Mouse (Mus musculus) liver, postnatal 0 days (tissue): ENCODE results near the gene Nucb2. TPM values are rescaled to one million over a fixed set of nuclear protein-coding genes. Genes with fewer than 3 reads are reported as not detected.

Experiments
- ATAC-seq: fragments of 200-750 bp; cut with Nextera tagmentation; 2 replicates; pipeline ENCODE4 v1.8.0; 2017; ENCODE audit warnings: mild to moderate bottlenecking, moderate library complexity
- DNase-seq: peaks from one replicate; pipeline ENCODE4 v3.0.0-alpha.2; 2016
- H3K27ac ChIP-seq: fragments of 300-500 bp; sonication (generic); 2 replicates; pipeline ENCODE4 v1.5.1; 2014; ENCODE audit warnings: antibody characterized with exemption, moderate library complexity, mild to moderate bottlenecking, low read depth
- H3K27me3 ChIP-seq: fragments of 300-500 bp; sonication (generic); 2 replicates; pipeline ENCODE4 v1.6.1; 2014; ENCODE audit warnings: low read length, control low read depth, mixed read lengths; ENCODE audit not compliant: insufficient read depth
- H3K36me3 ChIP-seq: fragments of 300-500 bp; sonication (generic); replicated peaks from 2 replicates; pipeline ENCODE4 v1.6.1; 2014; ENCODE audit warnings: mild to moderate bottlenecking, control low read depth, low read length, moderate library complexity, mixed read lengths; ENCODE audit not compliant: insufficient read depth
- H3K4me1 ChIP-seq: fragments of 300-500 bp; sonication (generic); 2 replicates; pipeline ENCODE4 v1.6.1; 2014; ENCODE audit warnings: antibody characterized with exemption, mild to moderate bottlenecking, control low read depth; ENCODE audit not compliant: insufficient read depth
- H3K4me2 ChIP-seq: fragments of 300-500 bp; sonication (generic); 2 replicates; pipeline ENCODE4 v1.6.1; 2014; ENCODE audit warnings: low read depth, mild to moderate bottlenecking, low read length, moderate library complexity, mixed read lengths
- H3K4me3 ChIP-seq: fragments of 300-500 bp; sonication (generic); 2 replicates; pipeline ENCODE4 v1.5.1; 2014; ENCODE audit warnings: low read depth, low read length
- H3K9ac ChIP-seq: fragments of 300-500 bp; sonication (generic); replicated peaks from 2 replicates; pipeline ENCODE4 v1.6.1; 2014; ENCODE audit warnings: mild to moderate bottlenecking, moderate library complexity
- H3K9me3 ChIP-seq: fragments of 300-500 bp; sonication (generic); 2 replicates; pipeline ENCODE4 v1.6.1; 2016; ENCODE audit warnings: mild to moderate bottlenecking, control low read depth, low read length, mixed read lengths
- CTCF ChIP-seq: sonication (generic); IDR thresholded peaks from 2 replicates; pipeline ENCODE4 v1.5.1; 2016; ENCODE audit warnings: antibody characterized with exemption, low read depth
- EP300 ChIP-seq: IDR thresholded peaks from 2 replicates; pipeline ENCODE4 v1.6.1; 2016; ENCODE audit warnings: antibody characterized with exemption, low read depth, mild to moderate bottlenecking
- WGBS: fragments of 180-500 bp; shearing (Covaris S2); extraction: QIAGEN DNeasy Blood & Tissue Kit; methylation state at CpG from one replicate; pipeline ENCODE4 v1.1.7; 2014; ENCODE audit not compliant: insufficient replicate concordance; 5-methylcytosine and 5-hydroxymethylcytosine counted together
- polyA plus RNA-seq: library from polyadenylated mRNA; unstranded; fragments of >200 nt; fragmentation: Nextera tagmentation; extraction: Ambion mirVana; gene quantifications from 2 replicates; pipeline ENCODE4 v1.2.1, GENCODE M21; 2015

Nucb2 gene
- 4.9 and 6.2 TPM in 2 replicates for polyA plus RNA-seq

- H3K27ac ChIP-seq = peak within 1 kb of the TSS; percentile 19; the same call in 1 of the 2 replicates
Observed at GRCm38 (mm10) chr7:116503879-116504817, at the start of gene Nucb2. Gene Nucb2 (plus strand): TSS chr7:116504369.

GRCm38 (mm10) chr7:116456964-116457363 is 47.2 kb upstream of the Nucb2 start:
- peaks cover 12% of the 10 kb centered on the region; the same call in 1 of the 2 replicates for H3K4me1 ChIP-seq
- 41% methylated on average over 4 of the region's 4 CpGs for WGBS
- no peak overlapping the region for H3K4me2 ChIP-seq
- ATAC-seq (0 out of 2 replicates have a peak, but pooled peaks have one; percentile 28), DNase-seq (no peak)
- H3K9ac ChIP-seq = no peak overlapping the region
- H3K4me3 ChIP-seq = no peak overlapping the region
- H3K27me3 ChIP-seq = no peaks in the 10 kb centered on the region
- no peaks in the 10 kb centered on the region for H3K36me3 ChIP-seq
- H3K27ac ChIP-seq = no peak overlapping the region
- TF ChIP-seq CTCF = no peak
- TF ChIP-seq EP300 = no peak
- no peaks in the 10 kb centered on the region for H3K9me3 ChIP-seq

More at GRCm38 (mm10) chr7:116503879-116504817, at the start of gene Nucb2:
- peak within 1 kb of the TSS; percentile 59 for H3K4me3 ChIP-seq
- WGBS = under 1% methylated on average over 47 of the region's 51 CpGs
- H3K4me2 ChIP-seq = peak within 1 kb of the TSS; percentile 85
- H3K36me3 ChIP-seq = no peaks in the 10 kb centered on the region
- H3K9me3 ChIP-seq = no peaks in the 10 kb centered on the region
- H3K9ac ChIP-seq = peak within 1 kb of the TSS; percentile 64
- 0 out of 2 replicates have a peak, but pooled peaks have one; percentile 22 for TF ChIP-seq CTCF
- TF ChIP-seq EP300 = peak; percentile 37; the same call in 1 of the 2 replicates
- H3K4me1 ChIP-seq = peaks cover 13% of the 10 kb centered on the region
- ATAC-seq (peak; percentile 100), DNase-seq (peak; percentile 95)
- H3K27me3 ChIP-seq = no peaks in the 10 kb centered on the region

- ATAC-seq (no peak), DNase-seq (no peak)
- no peak overlapping the region for H3K9ac ChIP-seq
- no peak overlapping the region for H3K4me3 ChIP-seq
- 77% methylated on average over 6 of the region's 6 CpGs for WGBS
- no peaks in the 10 kb centered on the region for H3K9me3 ChIP-seq
- TF ChIP-seq EP300 = no peak
- no peak for TF ChIP-seq CTCF
- H3K36me3 ChIP-seq = no peaks in the 10 kb centered on the region
- no peaks in the 10 kb centered on the region for H3K27me3 ChIP-seq
- peaks cover 12% of the 10 kb centered on the region; the same call in 1 of the 2 replicates for H3K4me1 ChIP-seq
- H3K27ac ChIP-seq = no peak overlapping the region
- H3K4me2 ChIP-seq = no peak overlapping the region
Observed at GRCm38 (mm10) chr7:116457391-116457790, 46.8 kb upstream of the Nucb2 start.

DNA sequence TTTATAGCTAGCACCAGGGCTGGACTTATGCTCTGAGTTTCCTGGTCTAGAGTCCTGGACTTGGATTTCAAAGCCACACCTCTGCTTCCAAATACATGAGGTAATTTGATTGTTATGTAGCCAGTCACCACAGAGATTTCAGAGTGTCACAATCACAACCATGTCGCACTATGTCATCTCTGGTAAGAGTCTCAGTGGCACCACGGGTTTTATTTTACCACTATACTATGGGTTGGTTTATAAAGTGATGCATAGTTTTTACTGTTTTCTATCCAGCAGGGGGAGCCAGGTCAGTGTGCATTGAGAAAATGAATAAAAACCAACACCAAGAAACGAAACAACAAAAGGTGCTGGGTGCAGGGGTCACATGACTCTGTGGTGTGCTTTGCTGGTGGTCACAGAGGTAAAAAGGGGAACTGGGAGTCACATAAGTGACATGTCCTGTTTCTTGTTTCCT is 45.2 kb upstream of the Nucb2 start:
- Histone ChIP-seq H3K4me3 (no peak overlapping the region), H3K9ac (no peak overlapping the region), H3K4me2 (no peak overlapping the region), H3K27me3 (no peaks in the 10 kb centered on the region), H3K27ac (no peak overlapping the region), H3K36me3 (no peaks in the 10 kb centered on the region), H3K9me3 (no peaks in the 10 kb centered on the region), H3K4me1 (peaks cover 12% of the 10 kb centered on the region; the same call in 1 of the 2 replicates)
- no peak for TF ChIP-seq EP300
- peak; percentile 72 for TF ChIP-seq CTCF
- ATAC-seq (peak; percentile 71), DNase-seq (peak; percentile 53)
- 19% methylated on average over 3 of the region's 3 CpGs for WGBS

- TF ChIP-seq CTCF (no peak), EP300 (no peak)
- Histone ChIP-seq H3K9ac (no peak overlapping the region), H3K27me3 (no peaks in the 10 kb centered on the region), H3K36me3 (no peaks in the 10 kb centered on the region), H3K27ac (0 out of 2 replicates have a peak overlapping the region, but pooled peaks have one; percentile 19), H3K4me3 (no peak overlapping the region), H3K9me3 (no peaks in the 10 kb centered on the region), H3K4me1 (peaks cover 12% of the 10 kb centered on the region; the same call in 1 of the 2 replicates), H3K4me2 (peak overlapping the region; percentile 24; the same call in 1 of the 2 replicates)
- DNase-seq (peak; percentile 16), ATAC-seq (no peak)
- 21% methylated on average over 8 of the region's 8 CpGs for WGBS
Observed at GRCm38 (mm10) chr7:116462114-116462513, 42.1 kb upstream of the Nucb2 start.

- no peak overlapping the region for H3K4me3 ChIP-seq
- no peak for TF ChIP-seq CTCF
- no peak for TF ChIP-seq EP300
- 0 out of 2 replicates have a peak, but pooled peaks cover 3% of the 10 kb centered on the region for H3K27me3 ChIP-seq
- 0 out of 2 replicates have a peak, but pooled peaks cover 9% of the 10 kb centered on the region for H3K4me1 ChIP-seq
- no peaks in the 10 kb centered on the region for H3K36me3 ChIP-seq
- H3K4me2 ChIP-seq = peak overlapping the region; percentile 33; the same call in 1 of the 2 replicates
- H3K27ac ChIP-seq = no peak overlapping the region
- ATAC-seq = no peak
- no peaks in the 10 kb centered on the region for H3K9me3 ChIP-seq
- no peak for DNase-seq
- H3K9ac ChIP-seq = no peak overlapping the region
Observed at GRCm38 (mm10) chr7:116475836-116476235, 28.3 kb upstream of the Nucb2 start.
